In genomic region chr15:8268231-8268630, GRCm38 (mm10) we compare ENCODE assay signal across 21 mouse cellular contexts.
"Had no signal": no experiment of that assay in that cellular context is flagged by ENCODE, and none has a peak within 500 bp of the region (broad histone marks: within the 10 kb centered on the region; RNA-seq: fewer than 3 reads in every experiment).

No protein-coding gene starts in this region.

- H3K4me2 ChIP-seq: limb, embryonic 12.5 days; limb, embryonic 15.5 days; liver, embryonic 13.5 days; midbrain, embryonic 12.5 days; midbrain, embryonic 15.5 days; neural tube, embryonic 12.5 days; neural tube, embryonic 15.5 days had no signal

- H3K9ac ChIP-seq: limb, embryonic 12.5 days; limb, embryonic 15.5 days; liver, embryonic 13.5 days; midbrain, embryonic 12.5 days; midbrain, embryonic 15.5 days; neural tube, embryonic 12.5 days; neural tube, embryonic 15.5 days had no signal

- H3K9me3 ChIP-seq: limb, embryonic 12.5 days; limb, embryonic 15.5 days; liver, embryonic 13.5 days; midbrain, embryonic 12.5 days; midbrain, embryonic 15.5 days; neural tube, embryonic 12.5 days; neural tube, embryonic 15.5 days had no signal

- H3K36me3 ChIP-seq: liver, embryonic 13.5 days had no signal

- H3K27me3 ChIP-seq: limb, embryonic 12.5 days; limb, embryonic 15.5 days; liver, embryonic 13.5 days; midbrain, embryonic 12.5 days; midbrain, embryonic 15.5 days; neural tube, embryonic 12.5 days; neural tube, embryonic 15.5 days had no signal

- H3K27ac ChIP-seq: hindbrain, postnatal 0 days; limb, embryonic 12.5 days; limb, embryonic 15.5 days; liver, embryonic 13.5 days; macrophage; midbrain, embryonic 12.5 days; midbrain, embryonic 15.5 days; neural tube, embryonic 12.5 days; neural tube, embryonic 15.5 days; stomach, postnatal 0 days had no signal

- H3K4me1 ChIP-seq: limb, embryonic 12.5 days; limb, embryonic 15.5 days; liver, embryonic 13.5 days; midbrain, embryonic 12.5 days; midbrain, embryonic 15.5 days; neural tube, embryonic 12.5 days; neural tube, embryonic 15.5 days had no signal

- ATAC-seq: hindbrain, postnatal 0 days; inflammation-experienced regulatory T-cells, adult 6 months; intestine, embryonic 16.5 days; midbrain, embryonic 15.5 days had no signal

- DNase-seq: kidney, postnatal 14 days; left cerebral cortex, postnatal 4 days; liver, embryonic 13.5 days; lung, adult 2 months; right cerebral cortex, adult 18-20 months; right cerebral cortex, postnatal 14 days; right cerebral cortex, postnatal 4 days; thymus, adult 2 months; thymus, postnatal 14 days; thymus, postnatal 4 days had no signal

- H3K4me3 ChIP-seq: limb, embryonic 12.5 days; limb, embryonic 15.5 days; liver, embryonic 13.5 days; midbrain, embryonic 12.5 days; midbrain, embryonic 15.5 days; neural tube, embryonic 12.5 days; neural tube, embryonic 15.5 days had no signal
